Mouse (Mus musculus): Measurements from ENCODE around the gene Hacd1. TPM values are rescaled to one million over a fixed set of nuclear protein-coding genes. Genes with fewer than 3 reads are reported as not detected.
"Not testable (repeated sequence)": the region's sequence is repeated elsewhere in the genome, so short reads cannot be mapped to it uniquely, and the experiment has no call there.

Hacd1 gene
- total RNA-seq (2021): 100 to 1,000 TPM; 186 to 206 TPM
- long read RNA-seq, experiment 1, partial matches to known transcripts: 0 of 327 reads
- long read RNA-seq, experiment 1, other reads (novel, unspliced or antisense): 327 of 327 reads
- long read RNA-seq, experiment 2, partial matches to known transcripts: 2 of 236 reads
- long read RNA-seq, experiment 2, other reads (novel, unspliced or antisense): 234 of 236 reads

GRCm38 (mm10) chr2:14055566-14056331 lies at the start of gene Hacd1:
Gene Hacd1, minus strand, starts transcription at chr2:14056135.
- peak; percentile 87 for DNase-seq
- intact Hi-C loops (cut with DNase I): no loop called here

- intact Hi-C loops (cut with DNase I): no loop called here
- DNase-seq: no peak
Measured at GRCm38 (mm10) chr2:14103924-14104323, 48.0 kb upstream of the Hacd1 start.

GRCm38 (mm10) chr2:14102603-14103002 lies 46.7 kb upstream of the Hacd1 start:
- intact Hi-C loops (cut with DNase I): no loop called here
- DNase-seq: no peak

- DNase-seq: no peak
- intact Hi-C loops (cut with DNase I): no loop called here
Measured at GRCm38 (mm10) chr2:14100533-14100932, 44.6 kb upstream of the Hacd1 start.

GRCm38 (mm10) chr2:14078527-14078926 lies 22.6 kb upstream of the Hacd1 start:
- DNase-seq; intact Hi-C loops (cut with DNase I): not testable (repeated sequence)

- intact Hi-C loops (cut with DNase I): no loop called here
- no peak for DNase-seq
Measured at GRCm38 (mm10) chr2:14074221-14074901, 18.4 kb upstream of the Hacd1 start.

- intact Hi-C loops (cut with DNase I): loop anchor here (1.0 kb wide), 1 partner anchor 16 kb away; no protein-coding TSS in a partner anchor
- peak; percentile 92 for DNase-seq
Measured at GRCm38 (mm10) chr2:14073362-14074220, 17.7 kb upstream of the Hacd1 start, which contains the start of gene Stam. Gene Stam, plus strand, starts transcription at chr2:14074098.

GRCm38 (mm10) chr2:14073008-14073361 lies 17.1 kb upstream of the Hacd1 start:
- intact Hi-C loops (cut with DNase I): loop anchor here (1.0 kb wide), 1 partner anchor 16 kb away; no protein-coding TSS in a partner anchor
- no peak for DNase-seq

GRCm38 (mm10) chr2:14070466-14070865 lies 14.5 kb upstream of the Hacd1 start:
- intact Hi-C loops (cut with DNase I): no loop called here
- DNase-seq: no peak

GRCm38 (mm10) chr2:14069027-14069426 lies 13.1 kb upstream of the Hacd1 start:
- intact Hi-C loops (cut with DNase I): no loop called here
- no peak for DNase-seq

GRCm38 (mm10) chr2:14065704-14066650 lies 10.0 kb upstream of the Hacd1 start:
- no peak for DNase-seq
- intact Hi-C loops (cut with DNase I): no loop called here

- intact Hi-C loops (cut with DNase I): no loop called here
- peak; percentile 79 to 81 for DNase-seq
Measured at GRCm38 (mm10) chr2:14055168-14055565, 768 bp downstream of the Hacd1 start.

- intact Hi-C loops (cut with DNase I): no loop called here
- no peak for DNase-seq
Measured at GRCm38 (mm10) chr2:14054716-14055115, 1.2 kb downstream of the Hacd1 start.

- intact Hi-C loops (cut with DNase I): no loop called here
- DNase-seq: no peak
Measured at GRCm38 (mm10) chr2:14054163-14054562, 1.8 kb downstream of the Hacd1 start.

- intact Hi-C loops (cut with DNase I): no loop called here
- no peak for DNase-seq
Measured at GRCm38 (mm10) chr2:14053618-14054017, 2.3 kb downstream of the Hacd1 start.

GRCm38 (mm10) chr2:14048808-14049207 lies 7.1 kb downstream of the Hacd1 start:
- DNase-seq: no peak
- intact Hi-C loops (cut with DNase I): loop anchor here (5.0 to 10.0 kb wide), 4 partner anchors 96 to 772 kb away; no protein-coding TSS in a partner anchor

- peak; percentile 68 to 72 for DNase-seq
- intact Hi-C loops (cut with DNase I): loop anchor here (5.0 to 10.0 kb wide), 4 partner anchors 96 to 771 kb away; no protein-coding TSS in a partner anchor
Measured at GRCm38 (mm10) chr2:14048381-14048780, 7.6 kb downstream of the Hacd1 start.

GRCm38 (mm10) chr2:14043577-14044170 lies 12.3 kb downstream of the Hacd1 start:
- intact Hi-C loops (cut with DNase I): loop anchor here (10.0 kb wide), 1 partner anchor 101 kb away; no protein-coding TSS in a partner anchor
- DNase-seq: no peak

- DNase-seq: no peak
- intact Hi-C loops (cut with DNase I): loop anchor here (10.0 kb wide), 1 partner anchor 102 kb away; no protein-coding TSS in a partner anchor
Measured at GRCm38 (mm10) chr2:14043011-14043410, 12.9 kb downstream of the Hacd1 start.

All from heart, postnatal 14 days (tissue).